Mouse (Mus musculus) C2C12 (cell line): ENCODE data around the gene Gfra1. TPM values are rescaled to one million over a fixed set of nuclear protein-coding genes. Genes with fewer than 3 reads are reported as not detected.

Experiments used
- H3K27me3 ChIP-seq: one replicate; pipeline ENCODE4 v1.6.1; 2011; ENCODE audit not compliant: control insufficient read depth, insufficient read depth, insufficient read length
- H3K36me3 ChIP-seq: one replicate; pipeline ENCODE4 v1.6.1; 2011; ENCODE audit not compliant: control insufficient read depth, insufficient read depth
- H3K4me3 ChIP-seq: one replicate; pipeline ENCODE4 v1.5.1; 2011; ENCODE audit warnings: mild to moderate bottlenecking, control low read depth; ENCODE audit not compliant: poor library complexity, insufficient read depth, severe bottlenecking
- H3K79me2 ChIP-seq: one replicate; pipeline ENCODE4 v1.6.1; 2011; ENCODE audit not compliant: control insufficient read depth, insufficient read depth
- H3K79me3 ChIP-seq: one replicate; pipeline ENCODE4 v1.6.1; 2011; ENCODE audit warnings: low read depth, control low read depth
- H3ac ChIP-seq: one replicate; pipeline ENCODE3; 2011; ENCODE audit warnings: low read depth; ENCODE audit not compliant: control insufficient read depth, insufficient read length
- CEBPB ChIP-seq: IDR thresholded peaks from one replicate; pipeline ENCODE4 v1.6.1; 2011; ENCODE audit warnings: low read depth, mild to moderate bottlenecking, control low read depth, moderate library complexity
- CTCF ChIP-seq: IDR thresholded peaks from one replicate; pipeline ENCODE4 v1.5.1; 2011; ENCODE audit not compliant: control insufficient read depth, insufficient read depth, insufficient read length
- FOSL1 ChIP-seq: IDR thresholded peaks from one replicate; pipeline ENCODE4 v1.8.0; 2011; ENCODE audit warnings: mild to moderate bottlenecking, low read length; ENCODE audit not compliant: poor library complexity, insufficient read depth, severe bottlenecking
- MAX ChIP-seq: IDR thresholded peaks from one replicate; pipeline ENCODE4 v1.6.1; 2011; ENCODE audit warnings: mild to moderate bottlenecking, control low read depth
- MYOD1 ChIP-seq: IDR thresholded peaks from one replicate; pipeline ENCODE4 v1.6.1; 2011; ENCODE audit warnings: low read depth; ENCODE audit not compliant: control insufficient read depth, insufficient read length
- MYOG ChIP-seq: IDR thresholded peaks from one replicate; pipeline ENCODE4 v1.6.1; 2011; ENCODE audit not compliant: control insufficient read depth, insufficient read length; ENCODE audit errors: extremely low read depth
- USF1 ChIP-seq: IDR thresholded peaks from one replicate; pipeline ENCODE4 v1.6.1; 2011; ENCODE audit warnings: low read depth, mild to moderate bottlenecking, control low read depth, moderate library complexity
- polyA plus RNA-seq: library from polyadenylated mRNA; unstranded; fragments of >200 nt; fragmentation: generic; extraction: Trizol; gene quantifications from one replicate; pipeline ENCODE4 v1.2.1, GENCODE M21; 2012; ENCODE audit warnings: missing spikeins

The Gfra1 gene
- polyA plus RNA-seq, 1 experiment, result 16.8 TPM

GRCm38 (mm10) chr19:58438762-58439161 lies 16.9 kb downstream of the Gfra1 start:
- H3K36me3 ChIP-seq, result no peaks in the 10 kb centered on the region
- no peak overlapping the region for H3K4me3 ChIP-seq
- no peak overlapping the region for H3ac ChIP-seq
- no peaks in the 10 kb centered on the region for H3K79me3 ChIP-seq
- no peaks in the 10 kb centered on the region for H3K79me2 ChIP-seq
- H3K27me3 ChIP-seq, result no peaks in the 10 kb centered on the region
- no peak for TF ChIP-seq CTCF
- no peak for TF ChIP-seq USF1
- no peak for TF ChIP-seq CEBPB
- TF ChIP-seq FOSL1, result no peak

GRCm38 (mm10) chr19:58437441-58438071 lies 18.2 kb downstream of the Gfra1 start:
- Histone ChIP-seq H3K79me2 (no peaks in the 10 kb centered on the region), H3ac (no peak overlapping the region), H3K36me3 (no peaks in the 10 kb centered on the region), H3K79me3 (no peaks in the 10 kb centered on the region), H3K4me3 (no peak overlapping the region), H3K27me3 (no peaks in the 10 kb centered on the region)
- no peak for TF ChIP-seq CTCF
- TF ChIP-seq MYOD1, result no peak
- no peak for TF ChIP-seq MAX
- no peak for TF ChIP-seq CEBPB
- no peak for TF ChIP-seq FOSL1
- TF ChIP-seq MYOG, result no peak
- no peak for TF ChIP-seq USF1

- Histone ChIP-seq H3K27me3 (no peaks in the 10 kb centered on the region), H3ac (no peak overlapping the region), H3K36me3 (no peaks in the 10 kb centered on the region), H3K79me3 (no peaks in the 10 kb centered on the region), H3K4me3 (no peak overlapping the region), H3K79me2 (no peaks in the 10 kb centered on the region)
- TF ChIP-seq MYOG, result no peak
- TF ChIP-seq FOSL1, result no peak
- no peak for TF ChIP-seq CEBPB
- TF ChIP-seq CTCF, result no peak
- TF ChIP-seq USF1, result no peak
- TF ChIP-seq MAX, result no peak
- no peak for TF ChIP-seq MYOD1
These were observed 18.8 kb downstream of the Gfra1 start for GRCm38 (mm10) chr19:58436874-58437273.

GRCm38 (mm10) chr19:58435877-58436276 lies 19.8 kb downstream of the Gfra1 start:
- no peaks in the 10 kb centered on the region for H3K36me3 ChIP-seq
- no peaks in the 10 kb centered on the region for H3K79me2 ChIP-seq
- no peaks in the 10 kb centered on the region for H3K79me3 ChIP-seq
- H3K27me3 ChIP-seq, result no peaks in the 10 kb centered on the region
- no peak overlapping the region for H3ac ChIP-seq
- no peak for TF ChIP-seq MAX
- no peak for TF ChIP-seq CEBPB
- no peak for TF ChIP-seq MYOG
- TF ChIP-seq MYOD1, result no peak
- TF ChIP-seq CTCF, result no peak
- TF ChIP-seq FOSL1, result no peak
- no peak for TF ChIP-seq USF1
- H3K4me3 ChIP-seq, result no peak overlapping the region

- Histone ChIP-seq H3K79me2 (no peaks in the 10 kb centered on the region), H3K36me3 (no peaks in the 10 kb centered on the region), H3K27me3 (no peaks in the 10 kb centered on the region), H3ac (no peak overlapping the region), H3K79me3 (no peaks in the 10 kb centered on the region), H3K4me3 (no peak overlapping the region)
- no peak for TF ChIP-seq USF1
- no peak for TF ChIP-seq FOSL1
- TF ChIP-seq MYOD1, result no peak
- TF ChIP-seq MAX, result peak; percentile 17
These were observed 22.9 kb downstream of the Gfra1 start for GRCm38 (mm10) chr19:58432840-58433239.

GRCm38 (mm10) chr19:58428546-58428945 lies 27.2 kb downstream of the Gfra1 start:
- Histone ChIP-seq H3K79me3 (no peaks in the 10 kb centered on the region), H3K27me3 (no peaks in the 10 kb centered on the region), H3K4me3 (no peak overlapping the region), H3K79me2 (no peaks in the 10 kb centered on the region), H3ac (no peak overlapping the region), H3K36me3 (no peaks in the 10 kb centered on the region)
- TF ChIP-seq MYOD1, result no peak
- TF ChIP-seq MYOG, result no peak
- TF ChIP-seq FOSL1, result no peak
